Mouse (Mus musculus): ENCODE data around the gene Gm17268. TPM values are rescaled to one million over a fixed set of nuclear protein-coding genes. Genes with fewer than 3 reads are reported as not detected.
A peak's percentile ranks its signal among the peaks of the same experiment; 100 is the strongest.

The Gm17268 gene
- polyA plus RNA-seq, 1 experiment from 2014 or later = not detected

GRCm38 (mm10) chr11:81999469-81999868 is 38.9 kb downstream of the Gm17268 start:
- Histone ChIP-seq H3K9ac (no peak overlapping the region), H3K36me3 (no peaks in the 10 kb centered on the region), H3K4me1 (peaks cover 11% of the 10 kb centered on the region; the same call in 1 of the 2 replicates), H3K27me3 (peaks cover 5% of the 10 kb centered on the region; the same call in 1 of the 2 replicates), H3K4me2 (replicated peaks) (no peak overlapping the region), H3K27ac (no peak overlapping the region), H3K9me3 (no peaks in the 10 kb centered on the region), H3K4me3 (no peak overlapping the region)
- no peak for ATAC-seq (ENCODE audit: low FRiP score, low read depth)
- WGBS = 80% methylated on average over 4 of the region's 4 CpGs

DNA sequence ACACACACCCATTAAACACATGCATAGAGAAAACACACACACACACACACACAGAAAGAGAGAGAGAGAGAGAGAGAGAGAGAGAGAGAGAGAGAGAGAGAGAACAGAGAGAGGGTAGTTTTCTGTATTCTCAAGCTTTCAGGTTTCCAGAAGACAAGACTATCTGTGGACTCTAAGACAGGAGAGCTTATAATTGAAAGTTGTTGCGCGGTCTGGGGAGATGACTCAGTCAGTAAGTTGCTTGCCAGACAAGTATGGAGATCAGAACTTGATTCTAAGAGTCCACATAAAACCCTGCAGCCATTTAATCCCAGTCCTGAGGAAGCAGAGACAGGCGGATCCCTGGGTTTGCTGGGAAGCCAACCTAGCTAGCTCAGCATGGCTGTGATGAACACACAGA is 39.7 kb downstream of the Gm17268 start:
- WGBS = 89% methylated on average over 3 of the region's 3 CpGs
- Histone ChIP-seq H3K9ac (no peak overlapping the region), H3K27ac (no peak overlapping the region), H3K9me3 (no peaks in the 10 kb centered on the region; the same call in 1 of the 2 replicates), H3K4me2 (replicated peaks) (no peak overlapping the region), H3K4me3 (no peak overlapping the region), H3K4me1 (peaks cover 11% of the 10 kb centered on the region; the same call in 1 of the 2 replicates), H3K27me3 (peaks cover 5% of the 10 kb centered on the region; the same call in 1 of the 2 replicates), H3K36me3 (no peaks in the 10 kb centered on the region)
- ATAC-seq (ENCODE audit: low FRiP score, low read depth) = no peak

GRCm38 (mm10) chr11:81997085-81997484 is 41.3 kb downstream of the Gm17268 start:
- no peak overlapping the region for H3K4me3 ChIP-seq
- H3K27ac ChIP-seq = no peak overlapping the region
- H3K27me3 ChIP-seq = peaks cover 5% of the 10 kb centered on the region; the same call in 1 of the 2 replicates
- peaks cover 11% of the 10 kb centered on the region; the same call in 1 of the 2 replicates for H3K4me1 ChIP-seq
- ATAC-seq (ENCODE audit: low FRiP score, low read depth) = no peak
- no peaks in the 10 kb centered on the region for H3K36me3 ChIP-seq
- H3K4me2 ChIP-seq (replicated peaks) = no peak overlapping the region
- H3K9me3 ChIP-seq = no peaks in the 10 kb centered on the region; the same call in 1 of the 2 replicates
- no peak overlapping the region for H3K9ac ChIP-seq
- WGBS = 88% methylated on average over 5 of the region's 5 CpGs

DNA sequence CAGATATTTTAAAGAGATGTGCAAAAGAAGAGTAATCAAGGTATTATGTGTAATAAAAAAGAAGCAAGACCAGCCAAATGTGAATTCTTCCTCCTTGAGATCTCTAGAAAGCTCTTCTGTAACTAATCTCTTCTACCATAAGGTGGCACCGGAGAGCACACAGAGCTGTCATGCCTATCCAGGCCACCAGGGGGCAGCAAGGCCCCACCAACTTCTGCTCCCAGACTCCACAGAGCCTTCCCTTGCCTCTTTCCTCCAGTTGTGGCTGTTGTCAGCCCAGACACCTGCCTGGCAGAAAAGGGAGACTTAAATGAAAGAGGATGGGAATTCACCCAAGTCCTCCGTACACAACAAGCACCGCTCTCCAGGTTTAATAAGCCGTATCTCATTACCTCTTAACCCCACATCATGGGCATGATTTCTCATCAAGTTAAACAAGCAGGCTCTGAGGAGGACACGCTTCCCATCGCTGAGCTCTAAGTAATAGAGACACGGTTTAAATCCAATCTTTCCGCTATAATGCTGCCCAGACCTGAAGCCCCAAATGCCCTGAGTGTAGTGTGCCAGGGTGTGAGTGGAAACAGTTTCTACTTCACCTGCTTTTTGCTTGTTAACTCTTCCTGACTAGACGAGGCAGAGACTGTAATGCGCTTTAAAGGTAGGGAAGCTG is 42.1 kb downstream of the Gm17268 start:
- 63% methylated on average over 10 of the region's 10 CpGs for WGBS
- Histone ChIP-seq H3K27me3 (peaks cover 5% of the 10 kb centered on the region; the same call in 1 of the 2 replicates), H3K9ac (no peak overlapping the region), H3K4me2 (replicated peaks) (no peak overlapping the region), H3K4me3 (no peak overlapping the region), H3K36me3 (no peaks in the 10 kb centered on the region), H3K9me3 (no peaks in the 10 kb centered on the region; the same call in 1 of the 2 replicates), H3K4me1 (peaks cover 11% of the 10 kb centered on the region; the same call in 1 of the 2 replicates), H3K27ac (no peak overlapping the region)
- ATAC-seq (ENCODE audit: low FRiP score, low read depth) = no peak

GRCm38 (mm10) chr11:81983146-81983545 is 55.2 kb downstream of the Gm17268 start:
- 0 out of 2 replicates have a peak, but pooled peaks cover 3% of the 10 kb centered on the region for H3K27me3 ChIP-seq
- no peaks in the 10 kb centered on the region for H3K9me3 ChIP-seq
- 39% methylated on average over 5 of the region's 5 CpGs for WGBS
- no peak overlapping the region for H3K9ac ChIP-seq
- H3K36me3 ChIP-seq = no peaks in the 10 kb centered on the region
- no peak overlapping the region for H3K27ac ChIP-seq
- H3K4me2 ChIP-seq (replicated peaks) = no peak overlapping the region
- no peak overlapping the region for H3K4me3 ChIP-seq
- peaks cover 14% of the 10 kb centered on the region for H3K4me1 ChIP-seq
- ATAC-seq (ENCODE audit: low FRiP score, low read depth) = no peak

- Histone ChIP-seq H3K27ac (no peak overlapping the region), H3K4me2 (replicated peaks) (peak overlapping the region; percentile 12; the same call in 1 of the 2 replicates), H3K27me3 (0 out of 2 replicates have a peak, but pooled peaks cover 3% of the 10 kb centered on the region), H3K4me1 (peaks cover 14% of the 10 kb centered on the region), H3K36me3 (no peaks in the 10 kb centered on the region), H3K9ac (no peak overlapping the region), H3K4me3 (no peak overlapping the region), H3K9me3 (no peaks in the 10 kb centered on the region)
- WGBS = 9% methylated on average over 11 of the region's 11 CpGs
- no peak; the same call in 1 of the 2 replicates for ATAC-seq (ENCODE audit: low FRiP score, low read depth)
Measured at GRCm38 (mm10) chr11:81982191-81982590, 56.2 kb downstream of the Gm17268 start.

Other genes starting within 250 kb of the Gm17268 start
- gene 5530401A14Rik, start 177.9 kb downstream of the Gm17268 start, polyA plus RNA-seq (2015; fragmentation: Nextera tagmentation; extraction: Ambion mirVana) = not detected in 2 replicates
- gene Asic2, start 70.1 kb downstream of the Gm17268 start, polyA plus RNA-seq (2015; fragmentation: Nextera tagmentation; extraction: Ambion mirVana) = 0.65 and 0.68 TPM in 2 replicates
- gene Ccl2, start 3.0 kb downstream of the Gm17268 start, polyA plus RNA-seq (2015; fragmentation: Nextera tagmentation; extraction: Ambion mirVana) = 4.7 and 5.2 TPM in 2 replicates
- 2.1 TPM in 2 replicates for gene Ccl7, start 7.2 kb upstream of the Gm17268 start, polyA plus RNA-seq (2015; fragmentation: Nextera tagmentation; extraction: Ambion mirVana)
- 2.2 and 2.3 TPM in 2 replicates for gene Ccl11, start 19.3 kb upstream of the Gm17268 start, polyA plus RNA-seq (2015; fragmentation: Nextera tagmentation; extraction: Ambion mirVana)
- 3.2 and 3.7 TPM in 2 replicates for gene Ccl12, start 63.3 kb upstream of the Gm17268 start, polyA plus RNA-seq (2015; fragmentation: Nextera tagmentation; extraction: Ambion mirVana)
- gene Ccl8, start 76.6 kb upstream of the Gm17268 start, polyA plus RNA-seq (2015; fragmentation: Nextera tagmentation; extraction: Ambion mirVana) = not detected in 2 replicates